17 mouse cellular contexts compared by ENCODE assay signal in genomic region chr7:100661264-100661663, GRCm38 (mm10). TPM values are rescaled to one million over a fixed set of nuclear protein-coding genes. Genes with fewer than 3 reads are reported as not detected.
"Had no signal": no experiment of that assay in that cellular context is flagged by ENCODE, and none has a peak within 500 bp of the region (broad histone marks: within the 10 kb centered on the region; RNA-seq: fewer than 3 reads in every experiment).

No protein-coding gene starts in this region.

- H3K27me3 ChIP-seq: lung, embryonic 15.5 days; neural tube, embryonic 12.5 days had no signal

- H3K27ac ChIP-seq: liver, embryonic 13.5 days; liver, embryonic 15.5 days; lung, embryonic 15.5 days; macrophage; midbrain, embryonic 10.5 days; neural tube, embryonic 12.5 days had no signal

- H3K9ac ChIP-seq: liver, embryonic 13.5 days; liver, embryonic 15.5 days; liver, postnatal 0 days; lung, embryonic 15.5 days; neural tube, embryonic 12.5 days had no signal

- H3K9me3 ChIP-seq: liver, embryonic 13.5 days; liver, embryonic 15.5 days; lung, embryonic 15.5 days; midbrain, embryonic 10.5 days; neural tube, embryonic 12.5 days had no signal

- ATAC-seq: liver, postnatal 0 days; lung, postnatal 0 days had no signal

- H3K4me3 ChIP-seq: liver, embryonic 13.5 days; liver, embryonic 15.5 days; lung, embryonic 15.5 days; midbrain, embryonic 10.5 days; neural tube, embryonic 12.5 days had no signal

- H3K4me2 ChIP-seq: liver, embryonic 13.5 days; liver, embryonic 15.5 days; lung, embryonic 15.5 days; neural tube, embryonic 12.5 days had no signal

- H3K36me3 ChIP-seq: liver, embryonic 13.5 days; liver, embryonic 15.5 days; lung, embryonic 15.5 days; midbrain, embryonic 10.5 days; neural tube, embryonic 12.5 days had no signal

- DNase-seq: liver, embryonic 13.5 days; liver, postnatal 0 days; lung, adult 2 months; lung, postnatal 14 days; lung, postnatal 36 days; midbrain, embryonic 14.5 days; thymus, adult 18-20 months; thymus, postnatal 14 days; thymus, postnatal 36 days had no signal

RNA-seq across cellular contexts. Expression of gene Plekhb1, which starts 0.9 kb away (rescaled TPM):
- total RNA-seq: megakaryocyte, adult 5-6 weeks; monocyte, adult 5-6 weeks had no signal
- polyA plus RNA-seq: macrophage had no signal
